Mouse (Mus musculus) hindbrain, embryonic 10.5 days (tissue): Measurements from ENCODE around the gene Foxl1. TPM values are rescaled to one million over a fixed set of nuclear protein-coding genes. Genes with fewer than 3 reads are reported as not detected.
A peak's percentile ranks its signal among the peaks of the same experiment; 100 is the strongest.

ENCODE experiments used
- DNase-seq: peaks from one replicate; pipeline ENCODE4 v3.0.0-alpha.2; 2017; ENCODE audit warnings: low spot score
- H3K27ac ChIP-seq: fragments of 300-500 bp; sonication (generic); 2 replicates; pipeline ENCODE4 v1.5.1; 2016; ENCODE audit warnings: mild to moderate bottlenecking, moderate library complexity
- H3K27me3 ChIP-seq: fragments of 300-500 bp; sonication (generic); 2 replicates; pipeline ENCODE4 v1.6.1; 2016; ENCODE audit warnings: mild to moderate bottlenecking; ENCODE audit not compliant: poor library complexity, insufficient read depth, severe bottlenecking
- H3K36me3 ChIP-seq: fragments of 300-500 bp; sonication (generic); 2 replicates; pipeline ENCODE4 v1.6.1; 2016; ENCODE audit warnings: mild to moderate bottlenecking, moderate library complexity
- H3K4me1 ChIP-seq: fragments of 300-500 bp; sonication (generic); replicated peaks from 2 replicates; pipeline ENCODE4 v1.6.1; 2016; ENCODE audit warnings: mild to moderate bottlenecking
- H3K4me3 ChIP-seq: fragments of 300-500 bp; sonication (generic); 2 replicates; pipeline ENCODE4 v1.5.1; 2016; ENCODE audit warnings: mild to moderate bottlenecking, moderate library complexity
- H3K9me3 ChIP-seq: fragments of 300-500 bp; sonication (generic); 2 replicates; pipeline ENCODE4 v1.6.1; 2016; ENCODE audit warnings: mild to moderate bottlenecking, moderate library complexity
- WGBS: fragments of 180-500 bp; shearing (Covaris S2); methylation state at CpG from one replicate; pipeline ENCODE4 v1.1.7; 2016; 5-methylcytosine and 5-hydroxymethylcytosine counted together
- polyA plus RNA-seq: library from polyadenylated mRNA; unstranded; fragments of >200 nt; fragmentation: Nextera tagmentation; extraction: Ambion mirVana; gene quantifications from 2 replicates; pipeline ENCODE4 v1.2.1, GENCODE M21; 2016

Gene Foxl1
- polyA plus RNA-seq, 1 experiment from 2014 or later, result 3.5 TPM

DNA sequence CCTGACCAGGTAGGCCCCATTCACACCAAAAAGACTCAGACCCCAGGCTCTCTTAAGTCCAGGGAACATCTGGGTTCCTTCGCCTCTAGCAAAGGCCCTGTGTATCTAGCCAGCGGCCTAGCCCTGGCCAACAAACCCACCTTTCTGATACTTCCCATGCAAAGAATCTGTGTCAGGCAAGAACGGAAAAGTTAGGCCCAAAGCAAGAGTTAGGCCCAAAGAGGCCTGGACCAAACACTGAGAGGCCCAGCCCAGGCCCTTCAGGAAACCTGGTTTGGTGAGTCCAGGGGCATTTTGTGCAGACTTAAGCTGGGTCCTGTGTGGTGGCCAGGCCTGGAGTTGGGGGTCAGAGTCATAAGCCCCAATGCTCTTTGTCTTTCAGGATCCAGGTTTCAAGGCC, 42.2 kb upstream of the Foxl1 start:
- Histone ChIP-seq H3K4me1 (peaks cover 51% of the 10 kb centered on the region), H3K27ac (no peak overlapping the region), H3K36me3 (no peaks in the 10 kb centered on the region), H3K9me3 (no peaks in the 10 kb centered on the region), H3K4me3 (peak overlapping the region; percentile 59; the same call in 1 of the 2 replicates), H3K27me3 (peaks cover 100% of the 10 kb centered on the region)
- WGBS, result 17% methylated on average over 3 of the region's 3 CpGs
- DNase-seq, result peak; percentile 30

DNA sequence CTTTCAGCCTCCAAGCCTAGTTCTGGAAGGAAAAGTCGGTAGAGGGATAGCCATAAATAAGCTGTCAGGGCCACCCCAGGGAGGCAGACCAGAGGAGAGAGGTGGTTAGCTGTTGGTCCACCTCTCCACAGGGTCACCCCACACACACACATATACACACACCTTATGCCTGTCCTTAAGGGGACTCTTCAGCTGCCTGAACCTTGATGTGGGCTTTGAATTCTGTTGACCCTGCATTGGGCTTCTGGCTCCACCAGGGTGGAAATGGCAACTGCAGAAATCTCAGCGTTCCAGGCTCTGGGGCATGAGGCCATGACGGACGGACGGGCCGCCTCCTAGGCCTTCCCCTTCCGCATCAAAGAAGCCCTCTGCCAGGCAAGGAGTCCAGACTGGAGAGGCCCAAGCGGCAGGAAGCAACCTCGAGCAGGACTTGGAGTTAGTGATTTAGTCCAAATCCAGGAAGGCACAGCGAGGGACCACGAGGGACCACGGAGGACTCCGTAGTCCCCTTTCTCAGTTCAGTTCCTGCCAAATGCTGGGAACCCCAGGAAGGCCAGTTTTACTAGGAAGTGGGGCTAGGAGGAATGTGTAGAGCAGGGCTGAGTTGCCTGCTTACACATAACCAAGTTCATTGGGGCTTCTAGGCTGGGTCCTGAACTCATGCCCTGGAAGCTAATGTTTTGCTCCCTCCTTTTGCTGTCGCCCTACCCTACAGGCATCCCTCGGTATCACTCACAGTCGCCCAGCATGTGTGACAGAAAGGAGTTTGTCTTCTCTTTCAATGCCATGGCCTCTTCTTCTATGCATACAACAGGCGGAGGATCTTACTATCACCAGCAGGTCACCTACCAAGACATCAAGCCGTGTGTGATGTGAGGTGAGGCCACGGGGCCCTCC, 41.5 kb upstream of the Foxl1 start:
- no peak overlapping the region for H3K27ac ChIP-seq
- H3K4me1 ChIP-seq, result peaks cover 53% of the 10 kb centered on the region
- peak; percentile 43 for DNase-seq

DNA sequence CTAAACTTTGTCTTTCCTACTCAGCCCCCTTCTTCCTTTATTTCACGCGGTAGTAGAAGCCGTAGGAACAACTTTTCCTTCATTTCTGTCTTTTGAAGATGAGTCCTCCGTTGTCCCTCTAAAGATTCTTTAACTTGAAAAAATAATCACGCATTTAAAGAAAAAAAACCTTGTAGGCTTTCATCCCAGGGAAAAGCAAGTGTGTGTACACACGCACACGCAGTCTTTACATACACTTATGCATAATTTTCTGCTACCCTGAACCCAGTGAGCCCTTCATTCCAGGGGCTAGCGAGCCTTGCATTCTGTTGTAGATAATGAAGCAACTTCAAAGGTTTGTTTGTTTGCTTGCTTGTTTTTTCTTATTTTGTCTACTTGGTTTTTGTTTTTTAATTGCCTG, 39.5 kb upstream of the Foxl1 start:
- Histone ChIP-seq H3K4me1 (peaks cover 46% of the 10 kb centered on the region), H3K36me3 (no peaks in the 10 kb centered on the region), H3K27ac (no peak overlapping the region), H3K27me3 (peaks cover 100% of the 10 kb centered on the region), H3K9me3 (no peaks in the 10 kb centered on the region), H3K4me3 (no peak overlapping the region)
- no peak for DNase-seq
- 3% methylated on average over 8 of the region's 8 CpGs for WGBS

More for the DNA sequence above, 41.5 kb upstream of the Foxl1 start:
- Histone ChIP-seq H3K36me3 (no peaks in the 10 kb centered on the region), H3K4me3 (peak overlapping the region; percentile 9; the same call in 1 of the 2 replicates), H3K27me3 (peaks cover 100% of the 10 kb centered on the region), H3K9me3 (no peaks in the 10 kb centered on the region)
- WGBS, result 3% methylated on average over 19 of the region's 19 CpGs

DNA sequence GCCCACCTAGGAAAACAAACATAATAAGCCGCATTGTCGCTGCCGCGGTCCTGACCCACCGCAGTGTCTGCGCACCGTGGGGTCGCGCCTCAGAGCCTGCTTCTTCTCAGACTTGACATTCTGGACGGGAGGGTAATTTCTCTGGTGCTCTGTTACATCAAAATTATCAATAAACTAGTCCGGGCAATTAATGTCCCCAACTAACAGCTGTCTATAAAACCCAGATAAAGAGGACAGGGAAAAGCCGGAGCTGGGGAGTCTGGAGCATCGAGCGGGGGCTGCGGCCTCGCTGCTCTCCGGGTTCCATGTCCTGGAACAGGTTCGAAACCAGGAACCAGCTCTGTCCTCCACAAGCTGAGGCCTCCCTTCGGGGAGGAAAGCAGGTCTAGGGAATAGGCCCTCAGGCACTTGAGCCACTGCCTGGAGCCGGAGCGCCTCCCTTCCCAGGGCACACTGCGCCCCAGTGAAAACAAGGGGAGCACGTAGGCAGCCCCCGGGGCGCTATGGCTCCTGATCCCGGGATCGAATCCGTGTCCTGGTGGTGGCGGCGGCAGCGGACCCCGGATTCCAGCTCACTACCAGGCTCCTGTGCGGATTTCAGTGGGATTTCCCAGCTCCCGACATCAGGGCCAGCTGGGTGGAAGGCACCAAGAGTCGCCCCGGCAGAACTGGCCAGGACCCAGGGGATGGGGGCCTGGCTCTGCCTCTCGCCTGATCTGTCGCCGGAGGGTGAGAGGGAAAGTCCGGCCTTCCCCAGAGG, 38.7 kb upstream of the Foxl1 start:
- no peaks in the 10 kb centered on the region for H3K36me3 ChIP-seq
- WGBS, result 1% methylated on average over 40 of the region's 40 CpGs
- peak; percentile 53 for DNase-seq
- H3K27ac ChIP-seq, result no peak overlapping the region
- H3K9me3 ChIP-seq, result no peaks in the 10 kb centered on the region
- peaks cover 100% of the 10 kb centered on the region for H3K27me3 ChIP-seq
- peaks cover 38% of the 10 kb centered on the region for H3K4me1 ChIP-seq
- peak overlapping the region; percentile 1; the same call in 1 of the 2 replicates for H3K4me3 ChIP-seq

DNA sequence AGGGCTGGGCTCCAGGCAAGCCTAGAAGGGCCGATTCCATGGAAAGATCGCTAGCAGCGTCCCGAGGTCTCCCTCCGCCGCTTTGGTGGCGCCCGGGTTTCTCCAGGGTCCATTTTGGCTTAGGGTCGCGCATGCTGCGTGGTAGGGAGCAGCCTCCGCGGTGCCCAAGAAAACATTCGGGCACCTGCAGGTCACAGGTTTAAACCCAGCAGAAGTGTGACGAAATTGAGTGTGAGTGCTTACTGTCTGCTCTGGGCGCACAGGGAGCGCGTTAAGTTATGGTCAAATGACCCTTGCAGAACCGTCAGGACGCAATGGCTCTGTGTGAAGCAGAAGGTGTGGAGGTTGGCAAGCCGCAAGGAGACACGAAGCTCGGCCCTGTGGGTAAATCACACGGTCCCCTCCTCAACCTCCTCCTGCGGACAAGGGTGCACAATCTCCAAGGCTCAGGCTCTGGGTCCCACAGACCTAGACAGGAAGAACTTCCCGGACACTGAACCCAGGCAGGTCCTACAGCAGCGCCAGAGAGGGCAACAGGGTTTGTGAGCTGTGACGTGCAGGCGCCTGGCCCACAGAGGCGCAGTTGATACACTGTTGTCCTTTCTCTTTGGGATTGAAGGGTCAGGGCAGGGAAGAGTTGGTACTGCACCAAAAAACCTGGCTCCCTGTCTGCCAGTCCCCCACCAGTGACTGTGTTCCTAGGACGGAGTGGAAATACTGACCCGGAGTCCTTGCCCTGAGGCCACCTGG, 37.9 kb upstream of the Foxl1 start:
- Histone ChIP-seq H3K4me1 (peaks cover 31% of the 10 kb centered on the region), H3K36me3 (no peaks in the 10 kb centered on the region), H3K27me3 (peaks cover 98% of the 10 kb centered on the region), H3K4me3 (0 out of 2 replicates have a peak overlapping the region, but pooled peaks have one; percentile 1), H3K27ac (no peak overlapping the region), H3K9me3 (no peaks in the 10 kb centered on the region)
- 3% methylated on average over 32 of the region's 32 CpGs for whole genome bisulfite sequencing
- DNase-seq, result peak; percentile 28

DNA sequence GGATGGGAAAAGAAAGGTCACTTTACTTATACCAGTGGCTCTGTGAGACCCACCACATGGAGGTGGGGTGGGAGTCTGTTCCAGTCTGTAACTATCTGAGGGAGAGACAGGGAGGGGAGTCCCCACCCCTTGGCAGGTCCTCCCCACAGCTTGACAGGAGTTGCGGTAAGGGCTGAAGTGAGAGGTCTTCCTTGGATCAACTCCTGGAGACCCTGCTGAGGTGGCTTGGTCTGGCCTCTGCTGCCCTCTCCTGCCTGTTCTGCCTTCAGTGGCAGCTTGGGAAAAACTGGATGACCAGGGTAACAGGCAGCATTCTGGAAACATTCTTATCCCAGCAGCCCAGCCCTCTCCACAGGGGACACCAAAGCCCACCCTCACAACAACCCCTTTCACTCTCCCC, 37.0 kb upstream of the Foxl1 start:
- Histone ChIP-seq H3K27me3 (peaks cover 97% of the 10 kb centered on the region), H3K36me3 (no peaks in the 10 kb centered on the region), H3K27ac (no peak overlapping the region), H3K9me3 (no peaks in the 10 kb centered on the region), H3K4me1 (peaks cover 26% of the 10 kb centered on the region), H3K4me3 (no peak overlapping the region)
- WGBS, result 0% methylated on average over 1 of the region's 1 CpGs
- DNase-seq, result peak; percentile 53

DNA sequence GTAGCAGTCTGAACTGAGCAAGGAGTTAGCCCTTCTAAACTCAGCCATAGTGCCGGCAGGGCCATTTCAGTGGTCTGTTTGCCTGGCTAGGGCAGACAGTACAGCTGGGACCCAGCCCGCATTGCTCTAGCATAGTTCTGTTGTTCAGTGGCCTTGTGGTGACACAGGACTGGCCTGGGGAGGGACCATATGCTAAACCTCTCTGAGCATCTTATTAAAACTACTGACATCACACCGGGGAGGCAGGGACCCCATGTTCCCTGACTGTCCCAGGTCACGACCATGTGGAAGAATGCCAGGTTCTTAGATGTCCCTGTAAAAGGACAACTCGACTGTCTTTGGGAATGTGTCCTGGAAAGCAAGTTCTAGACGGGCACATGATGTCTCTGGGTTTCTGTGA, 35.6 kb upstream of the Foxl1 start:
- Histone ChIP-seq H3K27ac (no peak overlapping the region), H3K27me3 (peaks cover 83% of the 10 kb centered on the region), H3K4me1 (peaks cover 26% of the 10 kb centered on the region), H3K9me3 (no peaks in the 10 kb centered on the region), H3K36me3 (peaks cover 8% of the 10 kb centered on the region), H3K4me3 (no peak overlapping the region)
- WGBS, result 36% methylated on average over 6 of the region's 6 CpGs
- DNase-seq, result peak; percentile 5

DNA sequence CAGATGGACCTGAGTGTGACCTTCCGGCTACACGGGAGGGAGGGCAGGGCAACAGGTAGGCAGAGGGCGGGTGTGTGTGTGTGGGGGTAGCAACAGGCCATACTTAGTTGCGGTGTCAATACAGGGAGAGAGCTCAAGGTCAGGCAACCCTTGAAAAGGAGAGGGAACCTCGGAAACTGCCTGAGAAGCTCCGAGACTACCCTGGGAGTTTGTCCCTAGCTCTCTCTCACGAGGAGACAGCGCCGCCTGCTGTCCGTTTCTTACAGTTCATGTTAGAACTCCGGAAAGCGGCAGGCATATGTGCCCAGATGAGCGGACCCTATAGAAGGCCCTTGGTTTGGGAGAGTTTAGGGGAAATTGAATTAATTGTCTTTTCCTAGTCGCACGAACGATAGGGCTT, 35.1 kb upstream of the Foxl1 start:
- Histone ChIP-seq H3K27me3 (peaks cover 78% of the 10 kb centered on the region), H3K27ac (no peak overlapping the region), H3K9me3 (no peaks in the 10 kb centered on the region), H3K36me3 (peaks cover 13% of the 10 kb centered on the region), H3K4me3 (no peak overlapping the region), H3K4me1 (peaks cover 26% of the 10 kb centered on the region)
- 6% methylated on average over 16 of the region's 16 CpGs for WGBS
- peak; percentile 88 for DNase-seq

DNA sequence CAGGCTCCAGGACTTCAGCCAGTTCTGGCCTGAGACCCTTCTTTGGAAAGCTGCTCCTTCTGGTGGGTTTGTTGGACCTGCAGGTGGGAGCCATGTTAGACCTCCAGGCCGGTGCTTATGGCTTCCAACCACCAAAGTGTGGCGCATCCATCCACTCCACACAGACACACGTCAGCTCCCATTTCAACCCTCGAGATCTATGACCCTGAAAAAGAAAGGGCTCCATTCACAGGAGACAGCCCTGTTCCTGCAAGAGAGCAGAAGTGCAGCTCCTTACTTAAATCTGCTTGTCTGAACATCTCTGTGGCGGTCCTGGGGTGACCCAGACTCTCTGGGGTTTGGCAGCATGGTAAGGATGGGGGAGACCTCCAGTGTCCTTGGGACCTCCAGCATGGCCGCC, 34.2 kb upstream of the Foxl1 start:
- no peak overlapping the region for H3K4me3 ChIP-seq
- no peak overlapping the region for H3K27ac ChIP-seq
- H3K4me1 ChIP-seq, result peaks cover 26% of the 10 kb centered on the region
- WGBS, result 59% methylated on average over 6 of the region's 6 CpGs
- DNase-seq, result peak; percentile 3
- H3K9me3 ChIP-seq, result no peaks in the 10 kb centered on the region
- H3K27me3 ChIP-seq, result peaks cover 70% of the 10 kb centered on the region
- peaks cover 21% of the 10 kb centered on the region for H3K36me3 ChIP-seq

DNA sequence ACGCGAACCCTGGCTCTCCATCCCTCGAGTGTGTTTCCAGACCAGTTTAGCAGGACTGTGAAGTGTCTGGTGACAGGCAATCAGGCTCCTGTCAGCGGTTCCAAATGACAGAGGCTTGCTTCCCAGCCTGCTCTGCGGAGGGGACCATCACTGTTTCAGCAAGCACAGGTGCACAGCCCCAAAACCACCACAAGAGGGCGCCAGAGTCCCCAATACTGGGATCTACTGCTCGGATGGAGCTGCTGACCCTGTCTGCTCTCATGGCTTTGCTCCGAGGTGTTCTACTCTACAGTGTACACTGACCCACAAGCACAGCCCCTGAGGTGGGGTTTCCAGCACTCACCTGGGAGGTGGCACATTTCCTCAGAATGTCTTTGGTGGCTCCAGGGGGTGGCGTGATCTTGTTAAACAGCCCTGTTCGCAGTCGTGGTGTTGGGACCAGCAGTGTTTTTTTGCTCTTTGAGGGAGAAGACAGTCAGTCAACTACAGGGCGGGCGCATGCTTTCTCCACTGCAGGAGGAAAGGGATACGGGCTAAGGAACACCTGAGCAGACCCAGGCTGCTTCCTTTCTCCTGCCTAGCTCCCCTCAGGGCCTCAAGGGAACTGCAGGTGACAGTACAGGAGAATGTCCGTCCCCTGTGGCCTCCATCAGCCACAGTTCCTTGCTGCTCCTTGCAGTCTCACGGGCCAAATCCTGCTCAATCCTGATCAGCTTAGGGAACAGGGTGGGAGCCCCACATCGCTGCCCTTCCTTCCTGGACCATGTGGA, 23.5 kb upstream of the Foxl1 start:
- Histone ChIP-seq H3K27me3 (0 out of 2 replicates have a peak, but pooled peaks cover 2% of the 10 kb centered on the region), H3K27ac (no peak overlapping the region), H3K4me1 (peaks cover 26% of the 10 kb centered on the region), H3K9me3 (no peaks in the 10 kb centered on the region), H3K36me3 (peaks cover 70% of the 10 kb centered on the region), H3K4me3 (no peak overlapping the region)
- 51% methylated on average over 17 of the region's 17 CpGs for WGBS
- peak; percentile 86 for DNase-seq

DNA sequence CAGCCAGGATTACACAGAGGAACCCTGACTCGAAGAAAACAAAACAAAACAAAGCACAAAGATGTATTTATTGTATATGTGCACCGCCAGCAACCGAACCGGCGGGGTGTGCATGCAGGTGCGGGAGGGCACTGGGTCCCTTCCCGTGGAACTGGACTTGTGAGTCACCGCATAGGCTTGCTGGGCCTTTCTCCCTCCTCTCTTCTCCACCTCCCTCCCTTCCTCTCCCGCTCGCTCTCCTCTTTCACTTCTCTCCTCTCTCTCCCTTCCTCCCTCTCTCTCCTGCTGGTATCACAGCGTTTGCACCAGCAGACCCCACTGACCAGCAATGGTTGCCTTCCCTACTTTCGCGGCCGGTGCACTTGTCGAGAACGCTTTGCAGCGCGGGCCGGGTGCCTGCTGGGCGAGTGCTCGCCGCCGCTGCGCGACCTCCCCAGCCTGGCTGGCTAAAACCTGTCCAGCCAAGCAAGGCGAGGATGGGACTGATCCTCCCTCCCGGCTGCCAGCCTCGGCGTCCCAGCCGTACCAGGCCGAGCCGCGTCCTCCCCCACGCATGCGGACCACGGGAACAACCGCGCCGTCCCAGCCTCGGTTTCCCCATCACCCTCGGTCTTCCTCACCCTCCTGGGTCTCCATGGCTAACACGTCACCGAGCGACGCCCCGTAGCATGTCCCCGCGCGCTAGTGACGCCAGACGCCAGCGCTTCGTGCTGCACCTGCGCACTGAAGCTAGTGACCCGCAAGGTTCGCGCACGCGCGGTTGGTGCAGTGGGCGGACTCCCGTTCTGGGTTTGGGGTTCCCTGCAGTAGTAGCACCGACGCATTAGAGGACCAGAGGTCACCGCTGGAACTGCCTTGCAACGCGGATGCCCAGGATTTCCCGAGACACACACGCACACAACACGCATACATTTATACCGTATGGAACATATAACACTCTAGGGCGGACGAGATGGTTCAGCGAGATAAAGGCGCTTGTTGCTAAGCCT, 19.8 kb upstream of the Foxl1 start, which contains the start of gene Mthfsd:
TSS of gene Mthfsd (minus strand) at position 725 of the 989 bp plus-strand sequence.
- peak within 1 kb of the TSS; percentile 92 for H3K27ac ChIP-seq
- DNase-seq, result peak; percentile 98
- H3K4me3 ChIP-seq, result peak within 1 kb of the TSS; percentile 80
- peaks cover 26% of the 10 kb centered on the region for H3K4me1 ChIP-seq
- peaks cover 33% of the 10 kb centered on the region for H3K36me3 ChIP-seq
- no peaks in the 10 kb centered on the region for H3K9me3 ChIP-seq
- 2% methylated on average over 75 of the region's 75 CpGs for WGBS
- H3K27me3 ChIP-seq, result peaks cover 39% of the 10 kb centered on the region
